Mouse (Mus musculus) midbrain, postnatal 0 days (tissue): ENCODE data around the gene Gopc. TPM values are rescaled to one million over a fixed set of nuclear protein-coding genes. Genes with fewer than 3 reads are reported as not detected.

ENCODE experiments used
- ATAC-seq: fragments of 200-750 bp; cut with Nextera tagmentation; 2 replicates; pipeline ENCODE4 v1.8.0; 2017; ENCODE audit warnings: moderate number of reproducible peaks, mild to moderate bottlenecking, moderate TSS enrichment, moderate library complexity; ENCODE audit not compliant: low FRiP score
- DNase-seq: peaks from one replicate; pipeline ENCODE4 v3.0.0-alpha.2; 2015; ENCODE audit warnings: low spot score
- H3K27ac ChIP-seq: fragments of 300-500 bp; sonication (generic); 2 replicates; pipeline ENCODE4 v1.5.1; 2014; ENCODE audit warnings: low read depth, mild to moderate bottlenecking, low read length, mixed read lengths
- H3K27me3 ChIP-seq: fragments of 300-500 bp; sonication (generic); 2 replicates; pipeline ENCODE4 v1.6.1; 2014; ENCODE audit warnings: low read length, control low read depth, mixed read lengths; ENCODE audit not compliant: insufficient read depth
- H3K36me3 ChIP-seq: fragments of 300-500 bp; sonication (generic); 2 replicates; pipeline ENCODE4 v1.6.1; 2014; ENCODE audit warnings: low read length, control low read depth, mixed read lengths; ENCODE audit not compliant: insufficient read depth
- H3K4me1 ChIP-seq: fragments of 300-500 bp; sonication (generic); 2 replicates; pipeline ENCODE4 v1.6.1; 2014; ENCODE audit warnings: mild to moderate bottlenecking, control low read depth, antibody characterized with exemption, low read length, mixed read lengths; ENCODE audit not compliant: insufficient read depth
- H3K4me2 ChIP-seq: fragments of 300-500 bp; sonication (generic); 2 replicates; pipeline ENCODE4 v1.6.1; 2014; ENCODE audit warnings: low read depth, mild to moderate bottlenecking, low read length, mixed read lengths; ENCODE audit not compliant: poor library complexity, severe bottlenecking
- H3K4me3 ChIP-seq: fragments of 300-500 bp; sonication (generic); 2 replicates; pipeline ENCODE4 v1.5.1; 2014; ENCODE audit warnings: low read depth, mild to moderate bottlenecking, low read length, moderate library complexity
- H3K9ac ChIP-seq: fragments of 300-500 bp; sonication (generic); replicated peaks from 2 replicates; pipeline ENCODE4 v1.6.1; 2014; ENCODE audit warnings: mild to moderate bottlenecking, low read length, moderate library complexity, mixed read lengths; ENCODE audit not compliant: poor library complexity, severe bottlenecking
- H3K9me3 ChIP-seq: fragments of 300-500 bp; sonication (generic); 2 replicates; pipeline ENCODE4 v1.6.1; 2016; ENCODE audit warnings: low read length, control low read depth
- CTCF ChIP-seq: IDR thresholded peaks from 2 replicates; pipeline ENCODE4 v1.5.1; 2016; ENCODE audit warnings: antibody characterized with exemption, mild to moderate bottlenecking
- WGBS: fragments of 180-500 bp; shearing (Covaris S2); extraction: QIAGEN DNeasy Blood & Tissue Kit; methylation state at CpG from one replicate; pipeline ENCODE4 v1.1.7; 2014; 5-methylcytosine and 5-hydroxymethylcytosine counted together
- polyA plus RNA-seq: library from polyadenylated mRNA; unstranded; fragments of >200 nt; fragmentation: Nextera tagmentation; extraction: Ambion mirVana; gene quantifications from 2 replicates; pipeline ENCODE4 v1.2.1, GENCODE M21; 2015
- total RNA-seq: library from RNA; depleted of rRNA; stranded (reverse); fragments of >200 nt; gene quantifications from 2 replicates; pipeline ENCODE4 v1.2.3, GENCODE M21; 2014

Gopc gene
- total and polyA plus RNA-seq, 2 experiments from 2014 or later = 18.0 to 23.1 TPM

DNA sequence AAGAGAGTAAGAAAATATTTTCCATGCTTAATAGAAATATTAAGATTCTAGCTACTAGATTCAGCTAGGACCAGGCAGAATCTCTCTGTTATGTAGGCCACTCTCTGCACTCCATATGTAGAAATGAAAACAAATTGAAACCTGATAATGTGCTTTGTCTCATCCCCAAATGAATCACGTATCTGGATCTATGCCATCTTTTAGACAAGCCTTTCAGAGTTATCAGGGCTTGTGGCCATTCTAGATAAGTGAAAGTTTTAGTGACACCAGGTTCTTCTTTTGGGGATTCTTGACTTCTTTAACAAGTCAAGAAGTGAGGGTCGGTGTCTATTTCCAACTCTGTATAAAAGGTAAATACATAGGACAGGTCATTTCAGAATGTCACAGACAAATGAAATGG is 16.8 kb upstream of the Gopc start:
- no peak for DNase-seq
- no peak for TF ChIP-seq CTCF
- no peak overlapping the region for H3K9ac ChIP-seq
- whole genome bisulfite sequencing = 81% methylated on average over 2 of the region's 2 CpGs
- no peak overlapping the region for H3K4me3 ChIP-seq
- H3K4me2 ChIP-seq = no peak overlapping the region
- no peaks in the 10 kb centered on the region for H3K36me3 ChIP-seq
- H3K27me3 ChIP-seq = no peaks in the 10 kb centered on the region
- no peaks in the 10 kb centered on the region for H3K9me3 ChIP-seq
- no peak overlapping the region for H3K27ac ChIP-seq
- no peaks in the 10 kb centered on the region for H3K4me1 ChIP-seq
- no peak for ATAC-seq

DNA sequence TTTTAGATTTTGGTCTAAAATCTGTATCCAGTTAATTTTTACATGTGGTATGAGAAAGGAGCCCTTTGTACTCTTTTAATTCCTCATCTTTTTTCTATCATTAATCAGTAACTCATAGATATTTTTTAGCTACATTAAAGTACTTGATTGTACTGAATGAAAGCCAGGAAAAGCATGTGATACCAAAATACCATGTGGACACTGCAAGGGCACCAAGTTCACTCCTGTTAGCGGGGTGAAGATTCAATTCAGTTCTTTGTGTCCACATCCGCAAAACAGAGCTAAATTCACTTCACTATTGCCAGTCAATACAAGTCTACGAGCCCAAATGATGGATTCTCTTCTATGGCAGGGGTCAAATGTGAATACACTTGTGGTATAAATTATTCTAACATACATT is 14.7 kb upstream of the Gopc start:
- H3K9me3 ChIP-seq = no peaks in the 10 kb centered on the region
- no peaks in the 10 kb centered on the region for H3K27me3 ChIP-seq
- TF ChIP-seq CTCF = no peak
- ATAC-seq (no peak), DNase-seq (no peak)
- no peak overlapping the region for H3K9ac ChIP-seq
- H3K4me1 ChIP-seq = no peaks in the 10 kb centered on the region
- WGBS = 96% methylated on average over 3 of the region's 3 CpGs
- no peak overlapping the region for H3K27ac ChIP-seq
- H3K4me2 ChIP-seq = no peak overlapping the region
- H3K36me3 ChIP-seq = no peaks in the 10 kb centered on the region
- no peak overlapping the region for H3K4me3 ChIP-seq

DNA sequence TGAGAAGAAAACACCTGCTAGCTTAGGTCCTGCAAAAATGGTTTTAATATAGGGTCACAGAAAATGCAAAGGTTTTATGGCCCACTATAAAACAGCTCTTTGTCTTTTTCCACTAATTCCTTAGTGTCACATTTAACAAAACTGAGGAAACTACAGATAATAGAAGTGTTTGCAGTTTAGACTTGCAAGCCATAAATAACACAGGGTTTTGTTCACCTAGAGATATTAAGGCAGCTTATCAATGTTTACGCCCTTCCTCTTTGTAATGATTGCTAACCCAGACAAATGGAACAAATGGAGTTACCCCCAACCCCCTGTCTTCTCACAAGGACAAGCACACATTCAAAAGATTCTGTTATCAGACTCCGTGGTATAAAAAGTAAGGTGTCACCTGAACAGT is 9.3 kb upstream of the Gopc start:
- Histone ChIP-seq H3K36me3 (no peaks in the 10 kb centered on the region), H3K4me3 (no peak overlapping the region), H3K27ac (no peak overlapping the region), H3K27me3 (no peaks in the 10 kb centered on the region), H3K4me1 (no peaks in the 10 kb centered on the region), H3K9me3 (no peaks in the 10 kb centered on the region), H3K4me2 (no peak overlapping the region), H3K9ac (no peak overlapping the region)
- WGBS = 89% methylated on average over 2 of the region's 2 CpGs
- no peak for TF ChIP-seq CTCF
- no peak for DNase-seq
- ATAC-seq = no peak

DNA sequence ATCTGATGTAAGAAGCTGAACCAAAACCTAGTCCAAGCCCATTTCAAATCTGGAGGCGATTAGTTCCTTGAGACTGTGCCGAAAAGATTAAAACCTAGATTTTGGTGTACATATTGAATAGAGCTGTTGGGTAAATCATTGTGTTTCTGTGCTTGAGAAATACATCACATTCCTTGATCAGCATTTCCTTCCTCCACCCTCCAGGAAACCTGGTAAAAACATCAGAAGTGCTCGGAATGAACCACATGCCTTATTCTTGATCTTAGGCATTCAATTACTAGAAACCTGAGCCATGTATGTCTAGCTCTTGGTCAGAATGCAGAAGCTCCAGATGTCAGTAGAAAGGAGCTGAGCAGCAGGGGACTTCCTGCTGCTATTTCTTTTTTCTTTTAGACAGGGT is 7.5 kb upstream of the Gopc start:
- DNase-seq (no peak), ATAC-seq (no peak)
- no peak overlapping the region for H3K4me3 ChIP-seq
- H3K4me1 ChIP-seq = no peaks in the 10 kb centered on the region
- WGBS = 85% methylated on average over 3 of the region's 3 CpGs
- H3K4me2 ChIP-seq = no peak overlapping the region
- no peak overlapping the region for H3K9ac ChIP-seq
- no peaks in the 10 kb centered on the region for H3K27me3 ChIP-seq
- H3K9me3 ChIP-seq = no peaks in the 10 kb centered on the region
- no peaks in the 10 kb centered on the region for H3K36me3 ChIP-seq
- no peak for TF ChIP-seq CTCF
- H3K27ac ChIP-seq = no peak overlapping the region

DNA sequence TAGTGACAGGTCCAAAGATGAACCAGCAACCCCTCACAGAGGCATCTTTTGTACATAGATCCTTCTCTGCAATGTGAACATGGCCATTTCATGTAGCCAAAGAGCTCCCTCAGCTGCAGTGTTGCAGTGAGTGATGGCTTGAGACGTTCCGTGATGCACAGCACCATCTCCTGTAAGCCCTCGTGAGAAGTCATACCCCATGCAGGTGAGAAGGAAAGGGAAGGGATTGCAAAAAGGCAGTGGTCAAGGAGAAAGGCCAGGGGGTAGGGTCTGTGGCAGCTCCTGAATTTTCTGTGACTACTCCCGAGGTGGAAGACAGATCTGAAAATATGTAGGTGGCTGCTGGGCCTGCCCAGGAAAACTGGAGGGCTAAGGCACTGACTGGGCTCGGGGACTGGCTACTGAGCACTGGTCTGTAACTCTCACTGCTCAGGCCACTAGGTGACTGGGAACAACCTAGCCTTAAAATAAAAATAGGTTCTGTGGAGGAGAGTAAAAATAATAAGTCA is 7.1 kb upstream of the Gopc start, which contains the start of gene Nepn:
TSS of gene Nepn (plus strand) at position 51 of the 509 bp plus-strand sequence.
- no peak for DNase-seq

DNA sequence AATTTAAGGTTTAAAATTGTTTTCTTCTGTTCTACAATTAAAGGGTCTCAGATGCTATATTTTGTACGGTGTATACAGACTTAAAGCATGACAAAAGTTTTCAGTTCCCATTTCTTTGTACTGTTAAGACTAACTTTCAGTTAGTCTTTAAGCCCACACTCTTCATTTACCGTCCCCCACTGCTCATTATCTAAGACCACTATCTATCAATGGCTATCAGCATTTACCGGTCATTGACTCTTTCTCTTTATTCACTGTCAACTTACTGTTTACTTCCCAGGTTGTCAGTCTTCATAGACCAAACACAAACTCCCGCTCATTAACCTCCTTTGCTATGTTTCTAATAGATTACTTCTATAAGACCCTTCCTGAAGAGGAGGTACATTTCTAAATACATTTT is 5.3 kb upstream of the Gopc start:
- DNase-seq (no peak), ATAC-seq (no peak)
- Histone ChIP-seq H3K27ac (no peak overlapping the region), H3K4me1 (no peaks in the 10 kb centered on the region; the same call in 1 of the 2 replicates), H3K27me3 (no peaks in the 10 kb centered on the region), H3K4me2 (no peak overlapping the region), H3K4me3 (no peak overlapping the region), H3K9ac (no peak overlapping the region), H3K9me3 (no peaks in the 10 kb centered on the region), H3K36me3 (no peaks in the 10 kb centered on the region)
- no peak for TF ChIP-seq CTCF
- 87% methylated on average over 4 of the region's 4 CpGs for WGBS

More for the DNA sequence above, 7.1 kb upstream of the Gopc start, which contains the start of gene Nepn:
- Histone ChIP-seq H3K4me3 (no peak within 1 kb of the TSS), H3K9ac (no peak within 1 kb of the TSS), H3K4me2 (no peak within 1 kb of the TSS), H3K27me3 (no peaks in the 10 kb centered on the region), H3K36me3 (no peaks in the 10 kb centered on the region), H3K4me1 (no peaks in the 10 kb centered on the region), H3K27ac (no peak within 1 kb of the TSS), H3K9me3 (no peaks in the 10 kb centered on the region)
- 80% methylated on average over 5 of the region's 5 CpGs for WGBS
- no peak for TF ChIP-seq CTCF
- no peak for ATAC-seq
